Mouse (Mus musculus) neural tube, embryonic 14.5 days (tissue): ENCODE results near the gene Mlec. TPM values are rescaled to one million over a fixed set of nuclear protein-coding genes. Genes with fewer than 3 reads are reported as not detected.

Source experiments
- ATAC-seq: fragments of 200-750 bp; cut with Nextera tagmentation; 2 replicates; pipeline ENCODE4 v1.8.0; 2017; ENCODE audit warnings: low read depth, mild to moderate bottlenecking, moderate TSS enrichment, moderate library complexity
- H3K27ac ChIP-seq: fragments of 300-500 bp; sonication (generic); 2 replicates; pipeline ENCODE4 v1.5.1; 2014; ENCODE audit warnings: low read depth, mild to moderate bottlenecking, control low read depth, low read length, moderate library complexity, mixed read lengths
- H3K27me3 ChIP-seq: fragments of 300-500 bp; sonication (generic); 2 replicates; pipeline ENCODE4 v1.6.1; 2014; ENCODE audit warnings: low read length; ENCODE audit not compliant: control insufficient read depth, insufficient read depth
- H3K36me3 ChIP-seq: fragments of 300-500 bp; sonication (generic); 2 replicates; pipeline ENCODE4 v1.6.1; 2014; ENCODE audit warnings: low read length, mixed read lengths; ENCODE audit not compliant: control insufficient read depth, insufficient read depth
- H3K4me1 ChIP-seq: fragments of 300-500 bp; sonication (generic); 2 replicates; pipeline ENCODE4 v1.6.1; 2014; ENCODE audit warnings: low read length; ENCODE audit not compliant: control insufficient read depth, insufficient read depth
- H3K4me2 ChIP-seq: fragments of 300-500 bp; sonication (generic); 2 replicates; pipeline ENCODE4 v1.6.1; 2014; ENCODE audit warnings: mild to moderate bottlenecking, low read depth, low read length, control low read depth
- H3K4me3 ChIP-seq: fragments of 300-500 bp; sonication (generic); 2 replicates; pipeline ENCODE4 v1.5.1; 2014; ENCODE audit warnings: low read depth, low read length, control low read depth, mixed read lengths
- H3K9ac ChIP-seq: fragments of 300-500 bp; sonication (generic); replicated peaks from 2 replicates; pipeline ENCODE4 v1.6.1; 2014; ENCODE audit warnings: low read depth, mild to moderate bottlenecking, control low read depth, low read length, mixed read lengths
- H3K9me3 ChIP-seq: fragments of 300-500 bp; sonication (generic); 2 replicates; pipeline ENCODE4 v1.6.1; 2016; ENCODE audit warnings: low read length; ENCODE audit not compliant: control insufficient read depth
- WGBS: fragments of 180-500 bp; shearing (Covaris S2); extraction: QIAGEN DNeasy Blood & Tissue Kit; methylation state at CpG from one replicate; pipeline ENCODE4 v1.1.7; 2014; 5-methylcytosine and 5-hydroxymethylcytosine counted together
- polyA plus RNA-seq: library from polyadenylated mRNA; unstranded; fragments of >200 nt; fragmentation: Nextera tagmentation; extraction: Ambion mirVana; gene quantifications from 2 replicates; pipeline ENCODE4 v1.2.1, GENCODE M21; 2014

Mlec gene
- polyA plus RNA-seq, 1 experiment from 2014 or later = 23.9 TPM

- peak overlapping the region; percentile 95 for H3K4me2 ChIP-seq
- H3K27ac ChIP-seq = 0 out of 2 replicates have a peak overlapping the region, but pooled peaks have one; percentile 34
- no peaks in the 10 kb centered on the region for H3K36me3 ChIP-seq
- no peaks in the 10 kb centered on the region for H3K9me3 ChIP-seq
- no peak for ATAC-seq
- H3K27me3 ChIP-seq = no peaks in the 10 kb centered on the region
- H3K9ac ChIP-seq = peak overlapping the region; percentile 95
- H3K4me3 ChIP-seq = peak overlapping the region; percentile 97
- peaks cover 34% of the 10 kb centered on the region for H3K4me1 ChIP-seq
- 2% methylated on average over 26 of the region's 26 CpGs for WGBS
Measured at GRCm38 (mm10) chr5:115156933-115157589, 918 bp downstream of the Mlec start.

- Histone ChIP-seq H3K27ac (no peak overlapping the region), H3K4me1 (peaks cover 34% of the 10 kb centered on the region), H3K27me3 (no peaks in the 10 kb centered on the region), H3K36me3 (no peaks in the 10 kb centered on the region), H3K4me2 (peak overlapping the region; percentile 95; the same call in 1 of the 2 replicates), H3K9me3 (no peaks in the 10 kb centered on the region), H3K9ac (no peak overlapping the region; the same call in 1 of the 2 replicates), H3K4me3 (peak overlapping the region; percentile 97)
- 61% methylated on average over 7 of the region's 7 CpGs for WGBS
- no peak for ATAC-seq
Measured at GRCm38 (mm10) chr5:115156401-115156800, 1.6 kb downstream of the Mlec start.

- H3K4me3 ChIP-seq = peak overlapping the region; percentile 1; the same call in 1 of the 2 replicates
- H3K27ac ChIP-seq = no peak overlapping the region
- no peak for ATAC-seq
- H3K9me3 ChIP-seq = no peaks in the 10 kb centered on the region
- 34% methylated on average over 5 of the region's 5 CpGs for WGBS
- H3K36me3 ChIP-seq = peaks cover 2% of the 10 kb centered on the region; the same call in 1 of the 2 replicates
- H3K9ac ChIP-seq = peak overlapping the region; percentile 22; the same call in 1 of the 2 replicates
- no peaks in the 10 kb centered on the region for H3K27me3 ChIP-seq
- peaks cover 34% of the 10 kb centered on the region for H3K4me1 ChIP-seq
- peak overlapping the region; percentile 95 for H3K4me2 ChIP-seq
Measured at GRCm38 (mm10) chr5:115155831-115156230, 2.1 kb downstream of the Mlec start.

- no peaks in the 10 kb centered on the region for H3K9me3 ChIP-seq
- peak overlapping the region; percentile 95 for H3K4me2 ChIP-seq
- no peak for ATAC-seq
- H3K4me1 ChIP-seq = peaks cover 34% of the 10 kb centered on the region
- H3K4me3 ChIP-seq = no peak overlapping the region
- H3K27ac ChIP-seq = no peak overlapping the region
- peak overlapping the region; percentile 22; the same call in 1 of the 2 replicates for H3K9ac ChIP-seq
- WGBS = 73% methylated on average over 13 of the region's 13 CpGs
- peaks cover 9% of the 10 kb centered on the region; the same call in 1 of the 2 replicates for H3K36me3 ChIP-seq
- H3K27me3 ChIP-seq = no peaks in the 10 kb centered on the region
Measured at GRCm38 (mm10) chr5:115155156-115155631, 2.8 kb downstream of the Mlec start.

- Histone ChIP-seq H3K9me3 (no peaks in the 10 kb centered on the region), H3K4me1 (peaks cover 29% of the 10 kb centered on the region), H3K4me3 (no peak overlapping the region), H3K4me2 (no peak overlapping the region), H3K27me3 (no peaks in the 10 kb centered on the region), H3K9ac (no peak overlapping the region), H3K27ac (no peak overlapping the region), H3K36me3 (peaks cover 25% of the 10 kb centered on the region)
- 66% methylated on average over 8 of the region's 8 CpGs for WGBS
- ATAC-seq = no peak
Measured at GRCm38 (mm10) chr5:115152132-115152956, 5.6 kb downstream of the Mlec start.

- H3K27me3 ChIP-seq = no peaks in the 10 kb centered on the region
- no peak overlapping the region for H3K4me2 ChIP-seq
- H3K4me1 ChIP-seq = peaks cover 22% of the 10 kb centered on the region
- H3K36me3 ChIP-seq = peaks cover 33% of the 10 kb centered on the region
- no peak overlapping the region for H3K9ac ChIP-seq
- no peak overlapping the region for H3K27ac ChIP-seq
- no peak for ATAC-seq
- H3K9me3 ChIP-seq = no peaks in the 10 kb centered on the region
- no peak overlapping the region for H3K4me3 ChIP-seq
- 89% methylated on average over 13 of the region's 13 CpGs for WGBS
Measured at GRCm38 (mm10) chr5:115151457-115151856, 6.5 kb downstream of the Mlec start.

GRCm38 (mm10) chr5:115150991-115151390 lies 7.0 kb downstream of the Mlec start:
- H3K36me3 ChIP-seq = peaks cover 38% of the 10 kb centered on the region
- H3K4me1 ChIP-seq = peaks cover 18% of the 10 kb centered on the region
- WGBS = 84% methylated on average over 5 of the region's 5 CpGs
- no peaks in the 10 kb centered on the region for H3K27me3 ChIP-seq
- no peak overlapping the region for H3K4me3 ChIP-seq
- H3K9me3 ChIP-seq = no peaks in the 10 kb centered on the region
- no peak overlapping the region for H3K27ac ChIP-seq
- no peak for ATAC-seq
- no peak overlapping the region for H3K9ac ChIP-seq
- H3K4me2 ChIP-seq = no peak overlapping the region

- Histone ChIP-seq H3K9ac (no peak overlapping the region), H3K27me3 (no peaks in the 10 kb centered on the region), H3K4me2 (no peak overlapping the region), H3K36me3 (peaks cover 43% of the 10 kb centered on the region), H3K4me3 (no peak overlapping the region), H3K9me3 (no peaks in the 10 kb centered on the region), H3K27ac (no peak overlapping the region), H3K4me1 (peaks cover 6% of the 10 kb centered on the region; the same call in 1 of the 2 replicates)
- ATAC-seq = no peak
- WGBS = 97% methylated on average over 14 of the region's 14 CpGs
Measured at GRCm38 (mm10) chr5:115149675-115150459, 8.1 kb downstream of the Mlec start.
